Mouse (Mus musculus): ENCODE measurements around the gene Mre11a.

DNA sequence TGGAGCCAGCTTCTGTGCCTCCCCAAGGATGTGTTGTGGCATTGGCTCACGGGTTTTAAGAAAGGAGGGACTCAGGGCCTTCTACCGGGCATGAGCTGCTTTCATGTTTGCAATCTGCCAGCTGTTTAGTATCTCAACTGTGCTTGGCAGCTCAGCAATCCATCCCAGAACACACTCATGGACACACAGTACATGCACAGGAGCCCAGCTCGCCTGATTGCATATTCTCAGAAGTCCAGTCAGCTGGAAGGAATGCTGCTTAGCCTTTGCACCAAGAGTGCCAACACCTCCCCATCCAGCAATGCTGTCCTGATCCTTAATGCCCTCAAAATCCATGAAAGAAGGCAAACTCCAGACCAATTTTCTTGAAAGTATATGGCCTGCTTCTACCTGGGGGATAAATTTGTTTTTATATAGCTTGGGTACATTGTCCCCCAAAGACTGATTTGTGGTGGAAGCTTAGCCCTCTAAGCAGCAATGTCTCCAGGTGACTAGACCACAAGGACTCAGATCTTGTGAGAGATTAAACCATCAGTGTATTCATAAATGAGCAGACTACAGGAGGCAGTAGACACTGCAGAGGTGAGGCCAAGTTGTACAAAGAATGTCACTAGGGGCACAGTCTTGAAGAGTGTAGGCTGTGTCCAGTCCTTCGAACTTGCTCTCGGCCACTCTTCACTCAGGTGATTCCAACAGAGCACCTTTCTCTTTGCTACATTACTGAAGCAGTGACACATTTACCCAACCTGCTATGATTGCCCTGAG is 91.5 kb downstream of the Mre11a start:
- no peak for TF ChIP-seq CTCF (IDR thresholded peaks at IDR 0.05; ENCODE audit: low read depth)
- TF ChIP-seq EP300 (optimal IDR thresholded peaks at IDR 0.05): no peak
